Mouse (Mus musculus) intestine, embryonic 16.5 days (tissue): ENCODE measurements around the gene Prex1. TPM values are rescaled to one million over a fixed set of nuclear protein-coding genes. Genes with fewer than 3 reads are reported as not detected.

ENCODE experiments used
- ATAC-seq: fragments of 200-750 bp; cut with Nextera tagmentation; 2 replicates; pipeline ENCODE4 v1.8.0; 2017; ENCODE audit warnings: moderate TSS enrichment, moderate library complexity
- H3K27ac ChIP-seq: fragments of 300-500 bp; sonication (generic); 2 replicates; pipeline ENCODE4 v1.5.1; 2014; ENCODE audit warnings: mild to moderate bottlenecking, low read length
- H3K27me3 ChIP-seq: fragments of 300-500 bp; sonication (generic); replicated peaks from 2 replicates; pipeline ENCODE4 v1.6.1; 2014; ENCODE audit warnings: low read length, control low read depth, mixed read lengths; ENCODE audit not compliant: control insufficient read depth, insufficient read depth
- H3K36me3 ChIP-seq: fragments of 300-500 bp; sonication (generic); 2 replicates; pipeline ENCODE4 v1.6.1; 2014; ENCODE audit warnings: low read length, control low read depth; ENCODE audit not compliant: control insufficient read depth, insufficient read depth
- H3K4me1 ChIP-seq: fragments of 300-500 bp; sonication (generic); 2 replicates; pipeline ENCODE4 v1.6.1; 2014; ENCODE audit warnings: low read length, control low read depth, mixed read lengths; ENCODE audit not compliant: control insufficient read depth, insufficient read depth
- H3K4me2 ChIP-seq: fragments of 300-500 bp; sonication (generic); 2 replicates; pipeline ENCODE4 v1.6.1; 2014; ENCODE audit warnings: low read depth, low read length, control low read depth
- H3K4me3 ChIP-seq: fragments of 300-500 bp; sonication (generic); 2 replicates; pipeline ENCODE4 v1.5.1; 2014; ENCODE audit warnings: mild to moderate bottlenecking, low read length
- H3K9ac ChIP-seq: fragments of 300-500 bp; sonication (generic); 2 replicates; pipeline ENCODE4 v1.6.1; 2014; ENCODE audit warnings: low read depth, low read length
- H3K9me3 ChIP-seq: fragments of 300-500 bp; sonication (generic); 2 replicates; pipeline ENCODE4 v1.6.1; 2016; ENCODE audit warnings: low read length, control low read depth; ENCODE audit not compliant: control insufficient read depth
- WGBS: fragments of 180-500 bp; shearing (Covaris S2); extraction: QIAGEN DNeasy Blood & Tissue Kit; methylation state at CpG from one replicate; pipeline ENCODE4 v1.1.7; 2014; 5-methylcytosine and 5-hydroxymethylcytosine counted together
- polyA plus RNA-seq: library from polyadenylated mRNA; unstranded; fragments of >200 nt; fragmentation: Nextera tagmentation; extraction: Ambion mirVana; gene quantifications from 2 replicates; pipeline ENCODE4 v1.2.1, GENCODE M21; 2015

The Prex1 gene
- polyA plus RNA-seq, 1 experiment from 2014 or later = 8.0 TPM

GRCm38 (mm10) chr2:166700732-166701131, 12.9 kb downstream of the Prex1 start:
- Histone ChIP-seq H3K27me3 (no peaks in the 10 kb centered on the region), H3K4me2 (no peak overlapping the region), H3K27ac (no peak overlapping the region), H3K9me3 (no peaks in the 10 kb centered on the region), H3K4me3 (no peak overlapping the region), H3K4me1 (0 out of 2 replicates have a peak, but pooled peaks cover 9% of the 10 kb centered on the region), H3K9ac (no peak overlapping the region), H3K36me3 (0 out of 2 replicates have a peak, but pooled peaks cover 3% of the 10 kb centered on the region)
- no peak for ATAC-seq
- 67% methylated on average over 13 of the region's 13 CpGs for WGBS

GRCm38 (mm10) chr2:166700116-166700515, 13.5 kb downstream of the Prex1 start:
- Histone ChIP-seq H3K9ac (no peak overlapping the region), H3K9me3 (no peaks in the 10 kb centered on the region), H3K4me3 (no peak overlapping the region), H3K27me3 (no peaks in the 10 kb centered on the region), H3K27ac (no peak overlapping the region), H3K36me3 (0 out of 2 replicates have a peak, but pooled peaks cover 3% of the 10 kb centered on the region), H3K4me2 (no peak overlapping the region), H3K4me1 (0 out of 2 replicates have a peak, but pooled peaks cover 9% of the 10 kb centered on the region)
- 46% methylated on average over 8 of the region's 8 CpGs for WGBS
- ATAC-seq = no peak

- no peaks in the 10 kb centered on the region for H3K27me3 ChIP-seq
- 81% methylated on average over 5 of the region's 5 CpGs for WGBS
- 0 out of 2 replicates have a peak, but pooled peaks cover 9% of the 10 kb centered on the region for H3K4me1 ChIP-seq
- H3K27ac ChIP-seq = no peak overlapping the region
- no peaks in the 10 kb centered on the region for H3K36me3 ChIP-seq
- no peaks in the 10 kb centered on the region for H3K9me3 ChIP-seq
- H3K9ac ChIP-seq = no peak overlapping the region
- no peak overlapping the region for H3K4me2 ChIP-seq
- H3K4me3 ChIP-seq = no peak overlapping the region
- ATAC-seq = no peak
Observed at GRCm38 (mm10) chr2:166699552-166699951, 14.1 kb downstream of the Prex1 start.

GRCm38 (mm10) chr2:166694616-166695015, 19.0 kb downstream of the Prex1 start:
- Histone ChIP-seq H3K4me3 (no peak overlapping the region), H3K9me3 (no peaks in the 10 kb centered on the region), H3K9ac (no peak overlapping the region), H3K36me3 (no peaks in the 10 kb centered on the region), H3K4me2 (no peak overlapping the region), H3K27me3 (no peaks in the 10 kb centered on the region), H3K27ac (no peak overlapping the region), H3K4me1 (no peaks in the 10 kb centered on the region)
- 95% methylated on average over 2 of the region's 2 CpGs for WGBS
- ATAC-seq = no peak

- no peak for ATAC-seq
- no peak overlapping the region for H3K27ac ChIP-seq
- H3K27me3 ChIP-seq = no peaks in the 10 kb centered on the region
- no peak overlapping the region for H3K4me3 ChIP-seq
- 80% methylated on average over 4 of the region's 4 CpGs for WGBS
- H3K4me2 ChIP-seq = no peak overlapping the region
- H3K9ac ChIP-seq = no peak overlapping the region
- no peaks in the 10 kb centered on the region for H3K4me1 ChIP-seq
- H3K36me3 ChIP-seq = no peaks in the 10 kb centered on the region
- no peaks in the 10 kb centered on the region for H3K9me3 ChIP-seq
Observed at GRCm38 (mm10) chr2:166693394-166693793, 20.2 kb downstream of the Prex1 start.

GRCm38 (mm10) chr2:166691602-166692509, 21.8 kb downstream of the Prex1 start:
- WGBS = 72% methylated on average over 23 of the region's 23 CpGs
- Histone ChIP-seq H3K27me3 (no peaks in the 10 kb centered on the region), H3K36me3 (no peaks in the 10 kb centered on the region), H3K4me2 (no peak overlapping the region), H3K4me3 (no peak overlapping the region), H3K27ac (no peak overlapping the region), H3K4me1 (0 out of 2 replicates have a peak, but pooled peaks cover 4% of the 10 kb centered on the region), H3K9ac (no peak overlapping the region), H3K9me3 (no peaks in the 10 kb centered on the region)
- no peak for ATAC-seq

GRCm38 (mm10) chr2:166686917-166687316, 26.7 kb downstream of the Prex1 start:
- WGBS = 32% methylated on average over 6 of the region's 6 CpGs

GRCm38 (mm10) chr2:166685824-166686223, 27.8 kb downstream of the Prex1 start:
- 67% methylated on average over 8 of the region's 8 CpGs for WGBS
- no peak overlapping the region for H3K4me2 ChIP-seq
- ATAC-seq = no peak
- no peak overlapping the region for H3K9ac ChIP-seq
- H3K27me3 ChIP-seq = no peaks in the 10 kb centered on the region
- H3K27ac ChIP-seq = no peak overlapping the region
- no peak overlapping the region for H3K4me3 ChIP-seq
- H3K36me3 ChIP-seq = no peaks in the 10 kb centered on the region
- H3K9me3 ChIP-seq = no peaks in the 10 kb centered on the region
- H3K4me1 ChIP-seq = 0 out of 2 replicates have a peak, but pooled peaks cover 10% of the 10 kb centered on the region

More at GRCm38 (mm10) chr2:166686917-166687316, 26.7 kb downstream of the Prex1 start:
- Histone ChIP-seq H3K4me3 (no peak overlapping the region), H3K9ac (no peak overlapping the region), H3K27me3 (no peaks in the 10 kb centered on the region), H3K36me3 (no peaks in the 10 kb centered on the region), H3K4me1 (0 out of 2 replicates have a peak, but pooled peaks cover 10% of the 10 kb centered on the region), H3K27ac (no peak overlapping the region), H3K9me3 (no peaks in the 10 kb centered on the region), H3K4me2 (no peak overlapping the region)
- peak; percentile 14; the same call in 1 of the 2 replicates for ATAC-seq

GRCm38 (mm10) chr2:166683885-166684544, 29.6 kb downstream of the Prex1 start:
- H3K4me1 ChIP-seq = 0 out of 2 replicates have a peak, but pooled peaks cover 10% of the 10 kb centered on the region
- ATAC-seq = peak; percentile 51
- no peak overlapping the region for H3K27ac ChIP-seq
- no peaks in the 10 kb centered on the region for H3K27me3 ChIP-seq
- H3K4me2 ChIP-seq = peak overlapping the region; percentile 1; the same call in 1 of the 2 replicates
- H3K9ac ChIP-seq = no peak overlapping the region
- H3K4me3 ChIP-seq = no peak overlapping the region
- H3K9me3 ChIP-seq = no peaks in the 10 kb centered on the region
- no peaks in the 10 kb centered on the region for H3K36me3 ChIP-seq
- 16% methylated on average over 13 of the region's 13 CpGs for WGBS
